Mouse (Mus musculus) embryonic fibroblast, embryonic 13.5 days (primary cell): ENCODE data around the gene Cep89.

Experiments used
- CTCF ChIP-seq: IDR thresholded peaks from 2 replicates; pipeline ENCODE4 v1.5.1; 2011; ENCODE audit warnings: mild to moderate bottlenecking, control low read depth, low read length, moderate library complexity, borderline replicate concordance; ENCODE audit not compliant: insufficient read depth
- POLR2A ChIP-seq: IDR thresholded peaks from 2 replicates; pipeline ENCODE4 v1.6.1; 2011; ENCODE audit warnings: low read depth, mild to moderate bottlenecking, control low read depth, low read length, moderate library complexity

GRCm38 (mm10) chr7:35365161-35365910 lies 31.5 kb upstream of the Cep89 start:
- TF ChIP-seq POLR2A (no peak), CTCF (no peak)
